Mouse (Mus musculus): ENCODE results near the gene Asgr2. TPM values are rescaled to one million over a fixed set of nuclear protein-coding genes. Genes with fewer than 3 reads are reported as not detected.
"Not testable (repeated sequence)": the region's sequence is repeated elsewhere in the genome, so short reads cannot be mapped to it uniquely, and the experiment has no call there.

The Asgr2 gene
- polyA plus RNA-seq, 2 experiments: 0.24 TPM; not detected in 1

- no peak for TF ChIP-seq POLR2A (IDR thresholded peaks at IDR 0.05; ENCODE audit: borderline replicate concordance, extremely low read depth, insufficient read depth, insufficient read length)
- ATAC-seq (ENCODE audit: low FRiP score, low read depth): no peak
- no peak within 1 kb of the TSS for H3K27ac ChIP-seq (replicated peaks; ENCODE audit: low read depth, low read length)
- H3K36me3 ChIP-seq (ENCODE audit: control insufficient read depth, insufficient read depth, low read length): no peaks in the 10 kb centered on the region
- H3K9me3 ChIP-seq (ENCODE audit: control insufficient read depth, low read length): no peaks in the 10 kb centered on the region
- no peaks in the 10 kb centered on the region for H3K4me1 ChIP-seq (ENCODE audit: control insufficient read depth, insufficient read depth, low read length)
- no peak within 1 kb of the TSS for H3K4me2 ChIP-seq (replicated peaks; ENCODE audit: low read depth, low read length, severe bottlenecking)
- 82% methylated on average over 9 of the region's 9 CpGs for WGBS
- no peak within 1 kb of the TSS for H3K4me3 ChIP-seq (replicated peaks; ENCODE audit: low read length)
- DNase-seq (ENCODE audit: low spot score): no peak
- H3K27me3 ChIP-seq (ENCODE audit: control insufficient read depth, insufficient read depth, low read length): no peaks in the 10 kb centered on the region
- no peak within 1 kb of the TSS for H3K9ac ChIP-seq (ENCODE audit: low read depth, low read length, severe bottlenecking)
These were observed 37.5 kb downstream of the Asgr2 start, which contains the start of gene Mgl2 for GRCm38 (mm10) chr11:70129926-70130379. TSS of gene Mgl2 (plus strand) at chr11:70130329.

GRCm38 (mm10) chr11:70135001-70135400 is 42.6 kb downstream of the Asgr2 start:
- not testable (repeated sequence) for H3K27me3 ChIP-seq (ENCODE audit: control insufficient read depth, insufficient read depth, low read length); DNase-seq (ENCODE audit: low spot score); H3K27ac ChIP-seq (replicated peaks; ENCODE audit: low read depth, low read length); H3K4me3 ChIP-seq (replicated peaks; ENCODE audit: low read length); H3K9me3 ChIP-seq (ENCODE audit: control insufficient read depth, low read length); H3K9ac ChIP-seq (ENCODE audit: low read depth, low read length, severe bottlenecking); H3K4me2 ChIP-seq (replicated peaks; ENCODE audit: low read depth, low read length, severe bottlenecking); H3K4me1 ChIP-seq (ENCODE audit: control insufficient read depth, insufficient read depth, low read length); H3K36me3 ChIP-seq (ENCODE audit: control insufficient read depth, insufficient read depth, low read length); ATAC-seq (ENCODE audit: low FRiP score, low read depth)
- WGBS: 78% methylated on average over 3 of the region's 3 CpGs

DNA sequence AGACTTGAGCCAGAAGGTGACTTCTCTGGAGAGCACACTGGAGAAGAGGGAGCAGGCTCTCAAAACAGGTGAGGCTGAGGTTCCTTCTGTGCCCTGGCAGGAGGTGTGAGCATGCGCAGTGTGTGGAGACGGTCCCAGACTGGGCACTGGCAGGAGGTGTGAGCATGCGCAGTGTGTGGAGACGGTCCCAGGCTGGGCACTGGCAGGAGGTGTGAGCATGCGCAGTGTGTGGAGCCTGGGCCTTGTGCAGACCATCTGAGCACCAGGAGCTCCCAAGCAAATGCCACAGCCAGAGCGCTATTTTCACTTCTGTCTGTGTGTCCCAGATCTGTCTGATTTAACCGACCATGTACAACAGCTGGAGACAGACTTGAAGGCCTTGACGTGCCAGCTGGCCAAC is 43.5 kb downstream of the Asgr2 start:
- not testable (repeated sequence) for H3K9ac ChIP-seq (ENCODE audit: low read depth, low read length, severe bottlenecking); H3K36me3 ChIP-seq (ENCODE audit: control insufficient read depth, insufficient read depth, low read length); H3K27ac ChIP-seq (replicated peaks; ENCODE audit: low read depth, low read length); ATAC-seq (ENCODE audit: low FRiP score, low read depth); H3K4me3 ChIP-seq (replicated peaks; ENCODE audit: low read length); H3K9me3 ChIP-seq (ENCODE audit: control insufficient read depth, low read length); H3K4me1 ChIP-seq (ENCODE audit: control insufficient read depth, insufficient read depth, low read length); DNase-seq (ENCODE audit: low spot score); H3K27me3 ChIP-seq (ENCODE audit: control insufficient read depth, insufficient read depth, low read length); H3K4me2 ChIP-seq (replicated peaks; ENCODE audit: low read depth, low read length, severe bottlenecking)
- WGBS: 83% methylated on average over 8 of the region's 8 CpGs

DNA sequence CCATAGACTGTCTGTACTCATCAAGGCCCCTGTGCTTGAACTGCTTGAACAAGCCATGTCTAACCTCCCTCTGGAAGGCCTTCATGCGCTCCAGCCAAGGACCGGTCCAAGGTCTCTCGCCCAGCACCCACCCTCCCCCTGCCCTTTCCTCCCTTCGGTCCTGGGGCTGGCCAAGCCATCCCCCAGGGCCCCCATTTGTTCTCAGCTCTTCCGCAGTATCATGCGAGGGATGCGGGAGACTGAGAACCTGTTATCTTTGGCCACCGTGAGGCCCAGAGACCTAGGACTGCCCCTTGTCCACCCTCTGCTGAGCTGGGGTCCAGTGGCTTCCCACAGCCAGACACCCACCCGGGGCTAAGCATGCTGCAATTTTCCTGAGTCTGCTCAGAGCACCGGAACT is 46.7 kb downstream of the Asgr2 start:
- no peak for ATAC-seq (ENCODE audit: low FRiP score, low read depth)
- H3K9me3 ChIP-seq (ENCODE audit: control insufficient read depth, low read length): no peaks in the 10 kb centered on the region

DNA sequence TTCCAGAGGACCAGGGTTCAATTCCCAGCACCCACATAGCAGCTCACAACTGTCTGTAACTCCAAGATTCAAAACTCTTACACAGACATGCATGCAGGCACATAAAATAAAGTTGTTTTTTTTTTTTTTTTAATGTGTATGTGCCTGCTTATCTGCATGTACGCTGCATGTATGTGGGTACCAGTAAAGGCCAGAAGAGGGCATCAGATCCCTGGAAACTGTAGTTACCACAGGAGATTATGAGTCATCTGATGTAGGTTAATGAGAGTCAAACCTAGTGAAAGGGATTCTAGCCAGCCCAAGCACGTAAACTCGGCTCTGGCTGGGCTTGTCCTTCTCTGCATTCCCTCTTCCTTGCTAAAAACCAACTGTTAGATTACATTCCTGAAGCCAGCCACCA is 58.6 kb downstream of the Asgr2 start:
- no peaks in the 10 kb centered on the region for H3K27me3 ChIP-seq (ENCODE audit: control insufficient read depth, insufficient read depth, low read length)
- no peaks in the 10 kb centered on the region for H3K36me3 ChIP-seq (ENCODE audit: control insufficient read depth, insufficient read depth, low read length)

More for the DNA sequence above, 46.7 kb downstream of the Asgr2 start:
- Histone ChIP-seq H3K4me1 (ENCODE audit: control insufficient read depth, insufficient read depth, low read length) (no peaks in the 10 kb centered on the region), H3K4me2 (replicated peaks; ENCODE audit: low read depth, low read length, severe bottlenecking) (no peak overlapping the region), H3K27ac (replicated peaks; ENCODE audit: low read depth, low read length) (no peak overlapping the region), H3K4me3 (replicated peaks; ENCODE audit: low read length) (no peak overlapping the region), H3K27me3 (ENCODE audit: control insufficient read depth, insufficient read depth, low read length) (no peaks in the 10 kb centered on the region), H3K36me3 (ENCODE audit: control insufficient read depth, insufficient read depth, low read length) (no peaks in the 10 kb centered on the region), H3K9ac (ENCODE audit: low read depth, low read length, severe bottlenecking) (no peak overlapping the region)
- TF ChIP-seq POLR2A (IDR thresholded peaks at IDR 0.05; ENCODE audit: borderline replicate concordance, extremely low read depth, insufficient read depth, insufficient read length): no peak
- WGBS: 89% methylated on average over 10 of the region's 10 CpGs
- DNase-seq (ENCODE audit: low spot score): no peak

More for the DNA sequence above, 58.6 kb downstream of the Asgr2 start:
- Histone ChIP-seq H3K4me3 (replicated peaks; ENCODE audit: low read length) (no peak overlapping the region), H3K4me2 (replicated peaks; ENCODE audit: low read depth, low read length, severe bottlenecking) (no peak overlapping the region), H3K27ac (replicated peaks; ENCODE audit: low read depth, low read length) (no peak overlapping the region), H3K4me1 (ENCODE audit: control insufficient read depth, insufficient read depth, low read length) (no peaks in the 10 kb centered on the region), H3K9me3 (ENCODE audit: control insufficient read depth, low read length) (no peaks in the 10 kb centered on the region), H3K9ac (ENCODE audit: low read depth, low read length, severe bottlenecking) (no peak overlapping the region)
- no peak for DNase-seq (ENCODE audit: low spot score)
- no peak for ATAC-seq (ENCODE audit: low FRiP score, low read depth)
- 59% methylated on average over 3 of the region's 3 CpGs for WGBS
- TF ChIP-seq POLR2A (IDR thresholded peaks at IDR 0.05; ENCODE audit: borderline replicate concordance, extremely low read depth, insufficient read depth, insufficient read length): no peak

Other genes starting within 250 kb of the Asgr2 start
- 190 and 214 TPM in 2 replicates for gene Plscr3, start 246.3 kb upstream of the Asgr2 start, polyA plus RNA-seq (2012; rRNA removed)
- 137 and 140 TPM in 2 replicates for gene Plscr3, start 246.3 kb upstream of the Asgr2 start, polyA plus RNA-seq (2014; fragmentation: Nextera tagmentation; extraction: Ambion mirVana)
- gene Tnk1, start 233.9 kb upstream of the Asgr2 start, polyA plus RNA-seq (2012; rRNA removed): 2.8 TPM in 2 replicates
- 3.2 and 3.3 TPM in 2 replicates for gene Tnk1, start 233.9 kb upstream of the Asgr2 start, polyA plus RNA-seq (2014; fragmentation: Nextera tagmentation; extraction: Ambion mirVana)
- not detected in 2 replicates for gene Tmem95, start 214.6 kb upstream of the Asgr2 start, polyA plus RNA-seq (2012; rRNA removed)
- gene Tmem95, start 214.6 kb upstream of the Asgr2 start, polyA plus RNA-seq (2014; fragmentation: Nextera tagmentation; extraction: Ambion mirVana): not detected in 2 replicates
- gene Kctd11, start 211.2 kb upstream of the Asgr2 start, polyA plus RNA-seq (2012; rRNA removed): 5.1 and 5.3 TPM in 2 replicates
- gene Kctd11, start 211.2 kb upstream of the Asgr2 start, polyA plus RNA-seq (2014; fragmentation: Nextera tagmentation; extraction: Ambion mirVana): 6.0 and 6.5 TPM in 2 replicates
- 2.1 and 2.2 TPM in 2 replicates for gene Acap1, start 197.1 kb upstream of the Asgr2 start, polyA plus RNA-seq (2012; rRNA removed)
- gene Acap1, start 197.1 kb upstream of the Asgr2 start, polyA plus RNA-seq (2014; fragmentation: Nextera tagmentation; extraction: Ambion mirVana): 2.1 TPM in 2 replicates
- 8.6 and 8.9 TPM in 2 replicates for gene 2810408A11Rik, start 191.7 kb upstream of the Asgr2 start, polyA plus RNA-seq (2012; rRNA removed)
- gene 2810408A11Rik, start 191.7 kb upstream of the Asgr2 start, polyA plus RNA-seq (2014; fragmentation: Nextera tagmentation; extraction: Ambion mirVana): 8.9 and 12.3 TPM in 2 replicates
- gene Neurl4, start 191.6 kb upstream of the Asgr2 start, polyA plus RNA-seq (2012; rRNA removed): 74.3 and 74.6 TPM in 2 replicates
- 11.4 and 15.0 TPM in 2 replicates for gene Neurl4, start 191.6 kb upstream of the Asgr2 start, polyA plus RNA-seq (2014; fragmentation: Nextera tagmentation; extraction: Ambion mirVana)
- 94.0 and 110 TPM in 2 replicates for gene Gps2, start 178.8 kb upstream of the Asgr2 start, polyA plus RNA-seq (2012; rRNA removed)
- gene Gps2, start 178.8 kb upstream of the Asgr2 start, polyA plus RNA-seq (2014; fragmentation: Nextera tagmentation; extraction: Ambion mirVana): 67.3 and 74.4 TPM in 2 replicates
- gene Eif5a, start 170.7 kb upstream of the Asgr2 start, polyA plus RNA-seq (2012; rRNA removed): 1,009 and 1,079 TPM in 2 replicates
- gene Eif5a, start 170.7 kb upstream of the Asgr2 start, polyA plus RNA-seq (2014; fragmentation: Nextera tagmentation; extraction: Ambion mirVana): 1,556 and 1,603 TPM in 2 replicates
- 70.1 and 92.8 TPM in 2 replicates for gene Ybx2, start 156.8 kb upstream of the Asgr2 start, polyA plus RNA-seq (2012; rRNA removed)
- 7.2 and 10.2 TPM in 2 replicates for gene Ybx2, start 156.8 kb upstream of the Asgr2 start, polyA plus RNA-seq (2014; fragmentation: Nextera tagmentation; extraction: Ambion mirVana)
- gene Slc2a4, start 144.5 kb upstream of the Asgr2 start, polyA plus RNA-seq (2012; rRNA removed): 31.0 and 40.4 TPM in 2 replicates
- gene Slc2a4, start 144.5 kb upstream of the Asgr2 start, polyA plus RNA-seq (2014; fragmentation: Nextera tagmentation; extraction: Ambion mirVana): 19.3 and 20.9 TPM in 2 replicates
- gene Cldn7, start 127.9 kb upstream of the Asgr2 start, polyA plus RNA-seq (2012; rRNA removed): 6.3 and 8.7 TPM in 2 replicates
- 6.1 and 7.6 TPM in 2 replicates for gene Cldn7, start 127.9 kb upstream of the Asgr2 start, polyA plus RNA-seq (2014; fragmentation: Nextera tagmentation; extraction: Ambion mirVana)
- 117 and 125 TPM in 2 replicates for gene Ctdnep1, start 111.5 kb upstream of the Asgr2 start, polyA plus RNA-seq (2012; rRNA removed)
- gene Ctdnep1, start 111.5 kb upstream of the Asgr2 start, polyA plus RNA-seq (2014; fragmentation: Nextera tagmentation; extraction: Ambion mirVana): 38.3 and 40.1 TPM in 2 replicates
- 101 and 111 TPM in 2 replicates for gene Elp5, start 110.1 kb upstream of the Asgr2 start, polyA plus RNA-seq (2012; rRNA removed)
- gene Elp5, start 110.1 kb upstream of the Asgr2 start, polyA plus RNA-seq (2014; fragmentation: Nextera tagmentation; extraction: Ambion mirVana): 118 and 122 TPM in 2 replicates
- 431 and 477 TPM in 2 replicates for gene Gabarap, start 101.5 kb upstream of the Asgr2 start, polyA plus RNA-seq (2012; rRNA removed)
- 574 and 593 TPM in 2 replicates for gene Gabarap, start 101.5 kb upstream of the Asgr2 start, polyA plus RNA-seq (2014; fragmentation: Nextera tagmentation; extraction: Ambion mirVana)
- 66.7 and 69.2 TPM in 2 replicates for gene Phf23, start 96.9 kb upstream of the Asgr2 start, polyA plus RNA-seq (2012; rRNA removed)
- gene Phf23, start 96.9 kb upstream of the Asgr2 start, polyA plus RNA-seq (2014; fragmentation: Nextera tagmentation; extraction: Ambion mirVana): 51.7 and 60.5 TPM in 2 replicates
- 65.4 and 81.0 TPM in 2 replicates for gene Dvl2, start 92.0 kb upstream of the Asgr2 start, polyA plus RNA-seq (2012; rRNA removed)
- 40.3 and 47.0 TPM in 2 replicates for gene Dvl2, start 92.0 kb upstream of the Asgr2 start, polyA plus RNA-seq (2014; fragmentation: Nextera tagmentation; extraction: Ambion mirVana)
- gene Acadvl, start 77.2 kb upstream of the Asgr2 start, polyA plus RNA-seq (2012; rRNA removed): 52.9 and 55.4 TPM in 2 replicates
- 71.8 and 77.0 TPM in 2 replicates for gene Acadvl, start 77.2 kb upstream of the Asgr2 start, polyA plus RNA-seq (2014; fragmentation: Nextera tagmentation; extraction: Ambion mirVana)
- 89.6 and 99.8 TPM in 2 replicates for gene Dlg4, start 75.7 kb upstream of the Asgr2 start, polyA plus RNA-seq (2012; rRNA removed)
- 9.7 and 10.0 TPM in 2 replicates for gene Dlg4, start 75.7 kb upstream of the Asgr2 start, polyA plus RNA-seq (2014; fragmentation: Nextera tagmentation; extraction: Ambion mirVana)
- gene Asgr1, start 38.6 kb upstream of the Asgr2 start, polyA plus RNA-seq (2012; rRNA removed): 1.6 and 2.3 TPM in 2 replicates
- 0.99 and 1.2 TPM in 2 replicates for gene Asgr1, start 38.6 kb upstream of the Asgr2 start, polyA plus RNA-seq (2014; fragmentation: Nextera tagmentation; extraction: Ambion mirVana)
- gene Mgl2, start 37.7 kb downstream of the Asgr2 start, polyA plus RNA-seq (2012; rRNA removed): 0.28 and 1.1 TPM in 2 replicates
- gene Mgl2, start 37.7 kb downstream of the Asgr2 start, polyA plus RNA-seq (2014; fragmentation: Nextera tagmentation; extraction: Ambion mirVana): 0.61 and 1.5 TPM in 2 replicates
- 0.85 and 1.6 TPM in 2 replicates for gene Clec10a, start 63.6 kb downstream of the Asgr2 start, polyA plus RNA-seq (2012; rRNA removed)
- gene Clec10a, start 63.6 kb downstream of the Asgr2 start, polyA plus RNA-seq (2014; fragmentation: Nextera tagmentation; extraction: Ambion mirVana): 1.2 and 1.8 TPM in 2 replicates
- gene Slc16a11, start 120.1 kb downstream of the Asgr2 start, polyA plus RNA-seq (2012; rRNA removed): 0.79 and 1.3 TPM in 2 replicates
- gene Slc16a11, start 120.1 kb downstream of the Asgr2 start, polyA plus RNA-seq (2014; fragmentation: Nextera tagmentation; extraction: Ambion mirVana): 0.21 and 0.47 TPM in 2 replicates
- 9.3 and 11.1 TPM in 2 replicates for gene Slc16a13, start 128.4 kb downstream of the Asgr2 start, polyA plus RNA-seq (2012; rRNA removed)
- gene Slc16a13, start 128.4 kb downstream of the Asgr2 start, polyA plus RNA-seq (2014; fragmentation: Nextera tagmentation; extraction: Ambion mirVana): 9.2 and 9.6 TPM in 2 replicates
- 11.2 and 12.2 TPM in 2 replicates for gene Bcl6b, start 137.2 kb downstream of the Asgr2 start, polyA plus RNA-seq (2012; rRNA removed)
- 11.7 and 12.2 TPM in 2 replicates for gene Bcl6b, start 137.2 kb downstream of the Asgr2 start, polyA plus RNA-seq (2014; fragmentation: Nextera tagmentation; extraction: Ambion mirVana)
- 167 and 171 TPM in 2 replicates for gene 0610010K14Rik, start 145.3 kb downstream of the Asgr2 start, polyA plus RNA-seq (2012; rRNA removed)
- gene 0610010K14Rik, start 145.3 kb downstream of the Asgr2 start, polyA plus RNA-seq (2014; fragmentation: Nextera tagmentation; extraction: Ambion mirVana): 178 and 193 TPM in 2 replicates
- 15.1 and 15.7 TPM in 2 replicates for gene Gm21988, start 147.2 kb downstream of the Asgr2 start, polyA plus RNA-seq (2012; rRNA removed)
- gene Gm21988, start 147.2 kb downstream of the Asgr2 start, polyA plus RNA-seq (2014; fragmentation: Nextera tagmentation; extraction: Ambion mirVana): 12.9 and 13.1 TPM in 2 replicates
- gene Rnasek, start 147.2 kb downstream of the Asgr2 start, polyA plus RNA-seq (2012; rRNA removed): 54.0 and 63.2 TPM in 2 replicates
- 171 and 176 TPM in 2 replicates for gene Rnasek, start 147.2 kb downstream of the Asgr2 start, polyA plus RNA-seq (2014; fragmentation: Nextera tagmentation; extraction: Ambion mirVana)
- 7.4 and 7.8 TPM in 2 replicates for gene Alox12, start 162.7 kb downstream of the Asgr2 start, polyA plus RNA-seq (2012; rRNA removed)
- 8.0 and 11.1 TPM in 2 replicates for gene Alox12, start 162.7 kb downstream of the Asgr2 start, polyA plus RNA-seq (2014; fragmentation: Nextera tagmentation; extraction: Ambion mirVana)
- gene Alox12e, start 230.0 kb downstream of the Asgr2 start, polyA plus RNA-seq (2012; rRNA removed): 0.04 and 0.09 TPM in 2 replicates
- 0.12 and 0.26 TPM in 2 replicates for gene Alox12e, start 230.0 kb downstream of the Asgr2 start, polyA plus RNA-seq (2014; fragmentation: Nextera tagmentation; extraction: Ambion mirVana)

Data from limb, embryonic 14.5 days (tissue).